Mouse (Mus musculus) bone marrow macrophage, adult 2 months (primary cell): Measurements from ENCODE around the gene Pi4kb.

Experiments
- CTCF ChIP-seq: IDR thresholded peaks from 2 replicates; pipeline ENCODE4 v1.5.1; 2012; ENCODE audit warnings: low read depth, mild to moderate bottlenecking, low read length, moderate library complexity
- POLR2A ChIP-seq: IDR thresholded peaks from 2 replicates; pipeline ENCODE4 v1.6.1; 2012; ENCODE audit warnings: mild to moderate bottlenecking, low read depth, low read length, borderline replicate concordance

GRCm38 (mm10) chr3:95027701-95028100 is 53.2 kb downstream of the Pi4kb start:
- TF ChIP-seq CTCF (no peak), POLR2A (no peak)
